Mouse (Mus musculus) forebrain, embryonic 15.5 days (tissue): ENCODE data around the gene Sema6c. TPM values are rescaled to one million over a fixed set of nuclear protein-coding genes. Genes with fewer than 3 reads are reported as not detected.
A peak's percentile ranks its signal among the peaks of the same experiment; 100 is the strongest.

Experiments
- ATAC-seq: fragments of 200-750 bp; cut with Nextera tagmentation; replicated peaks from 2 replicates; pipeline ENCODE4 v1.8.0; 2017; ENCODE audit warnings: mild to moderate bottlenecking, moderate TSS enrichment, moderate library complexity
- H3K27ac ChIP-seq: fragments of 300-500 bp; sonication (generic); replicated peaks from 2 replicates; pipeline ENCODE4 v1.5.1; 2015; ENCODE audit warnings: mild to moderate bottlenecking, inconsistent platforms
- H3K27me3 ChIP-seq: fragments of 300-500 bp; sonication (generic); 2 replicates; pipeline ENCODE4 v1.6.1; 2015; ENCODE audit warnings: inconsistent platforms
- H3K36me3 ChIP-seq: fragments of 300-500 bp; sonication (generic); 2 replicates; pipeline ENCODE4 v1.6.1; 2015; ENCODE audit warnings: mild to moderate bottlenecking, inconsistent platforms
- H3K4me1 ChIP-seq: fragments of 300-500 bp; sonication (generic); 2 replicates; pipeline ENCODE4 v1.6.1; 2015; ENCODE audit warnings: inconsistent platforms
- H3K4me2 ChIP-seq: fragments of 300-500 bp; sonication (generic); replicated peaks from 2 replicates; pipeline ENCODE4 v1.6.1; 2015; ENCODE audit warnings: mild to moderate bottlenecking, inconsistent platforms
- H3K4me3 ChIP-seq: fragments of 300-500 bp; sonication (generic); 2 replicates; pipeline ENCODE4 v1.5.1; 2015; ENCODE audit warnings: mild to moderate bottlenecking, inconsistent platforms
- H3K9ac ChIP-seq: fragments of 300-500 bp; sonication (generic); replicated peaks from 2 replicates; pipeline ENCODE4 v1.6.1; 2015; ENCODE audit warnings: mild to moderate bottlenecking, inconsistent platforms
- H3K9me3 ChIP-seq: fragments of 300-500 bp; sonication (generic); 2 replicates; pipeline ENCODE4 v1.6.1; 2016; ENCODE audit warnings: inconsistent platforms
- WGBS: fragments of 180-500 bp; shearing (Covaris S2); methylation state at CpG from one replicate; pipeline ENCODE4 v1.1.7; 2015; ENCODE audit warnings: mixed read lengths; 5-methylcytosine and 5-hydroxymethylcytosine counted together
- polyA plus RNA-seq: library from polyadenylated mRNA; unstranded; fragments of >200 nt; fragmentation: Nextera tagmentation; extraction: Ambion mirVana; gene quantifications from 2 replicates; pipeline ENCODE4 v1.2.1, GENCODE M21; 2015

Gene Sema6c
- polyA plus RNA-seq, 1 experiment from 2014 or later, result 34.1 TPM

- Histone ChIP-seq H3K9ac (peak overlapping the region; percentile 33; the same call in 1 of the 2 replicates), H3K27ac (no peak overlapping the region; the same call in 1 of the 2 replicates), H3K9me3 (no peaks in the 10 kb centered on the region), H3K4me2 (peak overlapping the region; percentile 35), H3K27me3 (peaks cover 43% of the 10 kb centered on the region), H3K36me3 (peaks cover 52% of the 10 kb centered on the region), H3K4me3 (peak overlapping the region; percentile 18; the same call in 1 of the 2 replicates), H3K4me1 (peaks cover 15% of the 10 kb centered on the region)
- 0 out of 2 replicates have a peak, but pooled peaks have one; percentile 20 for ATAC-seq
- WGBS, result 4% methylated on average over 58 of the region's 58 CpGs
These were observed 13.1 kb downstream of the Sema6c start for GRCm38 (mm10) chr3:95173256-95173949.

DNA sequence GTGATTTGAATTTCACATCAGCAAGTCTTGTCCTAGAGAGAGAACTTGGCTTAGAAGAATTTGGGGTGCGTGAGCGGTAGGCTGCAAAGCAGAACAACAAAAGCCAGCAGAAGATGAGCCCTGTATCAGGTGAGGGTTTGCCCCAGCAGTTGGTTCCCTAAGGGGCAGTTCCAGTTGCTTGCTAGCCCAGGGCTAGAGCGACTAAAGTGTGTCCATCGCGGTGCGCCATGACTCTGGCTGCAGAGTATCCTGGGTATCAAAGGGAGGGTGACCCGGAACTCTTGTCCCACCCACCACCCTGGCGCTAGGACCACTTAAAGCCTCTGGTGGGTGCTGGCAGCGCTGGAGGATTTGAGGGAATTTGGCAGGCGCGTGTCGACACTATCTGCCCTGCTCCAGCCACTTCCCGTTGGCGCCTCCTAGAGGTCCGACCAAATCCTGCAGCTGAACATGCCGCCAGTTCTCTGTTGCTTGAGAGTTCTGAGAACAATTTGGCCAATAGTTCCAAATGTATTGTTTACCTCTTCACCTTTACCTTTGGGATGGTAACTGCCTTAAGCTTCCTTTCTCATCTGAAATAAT lies 13.8 kb downstream of the Sema6c start:
- H3K9ac ChIP-seq, result peak overlapping the region; percentile 33; the same call in 1 of the 2 replicates
- H3K36me3 ChIP-seq, result peaks cover 45% of the 10 kb centered on the region
- peak; percentile 39; the same call in 1 of the 2 replicates for ATAC-seq

DNA sequence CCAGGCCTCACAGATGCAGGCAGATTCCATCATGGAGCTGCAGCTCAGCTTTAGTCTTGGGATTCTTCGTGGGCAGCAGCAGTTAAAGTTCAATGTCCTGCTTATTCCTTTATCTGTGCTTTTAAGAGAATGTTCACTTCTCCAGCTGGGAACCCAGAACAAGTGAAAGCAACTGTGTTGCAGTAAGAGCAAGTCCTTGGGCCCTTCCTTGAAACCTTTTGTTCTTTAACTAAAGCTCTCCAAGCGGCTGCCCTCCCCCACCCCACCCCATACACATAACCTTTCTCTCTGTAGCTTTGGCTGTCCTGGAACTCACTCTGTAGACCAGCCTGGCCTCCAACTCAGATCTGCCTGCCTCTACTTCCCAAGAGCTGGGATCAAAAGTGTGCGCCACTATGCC lies 16.2 kb downstream of the Sema6c start:
- Histone ChIP-seq H3K27me3 (peaks cover 18% of the 10 kb centered on the region), H3K27ac (no peak overlapping the region), H3K4me2 (no peak overlapping the region), H3K4me3 (no peak overlapping the region), H3K36me3 (peaks cover 22% of the 10 kb centered on the region), H3K4me1 (peaks cover 15% of the 10 kb centered on the region), H3K9ac (no peak overlapping the region), H3K9me3 (no peaks in the 10 kb centered on the region)
- no peak for ATAC-seq
- WGBS, result 53% methylated on average over 3 of the region's 3 CpGs

More for the DNA sequence above, 13.8 kb downstream of the Sema6c start:
- Histone ChIP-seq H3K4me3 (no peak overlapping the region), H3K4me1 (peaks cover 15% of the 10 kb centered on the region), H3K27me3 (peaks cover 40% of the 10 kb centered on the region), H3K4me2 (peak overlapping the region; percentile 35; the same call in 1 of the 2 replicates), H3K9me3 (no peaks in the 10 kb centered on the region), H3K27ac (no peak overlapping the region; the same call in 1 of the 2 replicates)
- WGBS, result 4% methylated on average over 16 of the region's 16 CpGs

- no peak for ATAC-seq
These were observed 17.3 kb downstream of the Sema6c start for GRCm38 (mm10) chr3:95177583-95177982.

GRCm38 (mm10) chr3:95178948-95179347 lies 18.7 kb downstream of the Sema6c start:
- H3K9me3 ChIP-seq, result no peaks in the 10 kb centered on the region
- H3K27ac ChIP-seq, result no peak overlapping the region
- WGBS, result 75% methylated on average over 5 of the region's 5 CpGs
- H3K36me3 ChIP-seq, result peaks cover 1% of the 10 kb centered on the region; the same call in 1 of the 2 replicates
- H3K4me3 ChIP-seq, result no peak overlapping the region
- no peak for ATAC-seq
- H3K27me3 ChIP-seq, result no peaks in the 10 kb centered on the region; the same call in 1 of the 2 replicates
- H3K9ac ChIP-seq, result no peak overlapping the region
- peaks cover 2% of the 10 kb centered on the region for H3K4me1 ChIP-seq
- H3K4me2 ChIP-seq, result no peak overlapping the region

More at GRCm38 (mm10) chr3:95177583-95177982, 17.3 kb downstream of the Sema6c start:
- Histone ChIP-seq H3K9ac (no peak overlapping the region), H3K4me3 (no peak overlapping the region), H3K9me3 (no peaks in the 10 kb centered on the region), H3K4me2 (no peak overlapping the region), H3K36me3 (peaks cover 11% of the 10 kb centered on the region), H3K27ac (no peak overlapping the region), H3K27me3 (peaks cover 7% of the 10 kb centered on the region), H3K4me1 (peaks cover 12% of the 10 kb centered on the region)
- WGBS, result 83% methylated on average over 6 of the region's 6 CpGs

- Histone ChIP-seq H3K27me3 (no peaks in the 10 kb centered on the region), H3K36me3 (peaks cover 3% of the 10 kb centered on the region; the same call in 1 of the 2 replicates), H3K4me2 (no peak overlapping the region), H3K9ac (no peak overlapping the region), H3K4me3 (no peak overlapping the region), H3K27ac (no peak overlapping the region), H3K4me1 (no peaks in the 10 kb centered on the region), H3K9me3 (no peaks in the 10 kb centered on the region)
- no peak for ATAC-seq
- WGBS, result 75% methylated on average over 3 of the region's 3 CpGs
These were observed 19.6 kb downstream of the Sema6c start for GRCm38 (mm10) chr3:95179890-95180289.

DNA sequence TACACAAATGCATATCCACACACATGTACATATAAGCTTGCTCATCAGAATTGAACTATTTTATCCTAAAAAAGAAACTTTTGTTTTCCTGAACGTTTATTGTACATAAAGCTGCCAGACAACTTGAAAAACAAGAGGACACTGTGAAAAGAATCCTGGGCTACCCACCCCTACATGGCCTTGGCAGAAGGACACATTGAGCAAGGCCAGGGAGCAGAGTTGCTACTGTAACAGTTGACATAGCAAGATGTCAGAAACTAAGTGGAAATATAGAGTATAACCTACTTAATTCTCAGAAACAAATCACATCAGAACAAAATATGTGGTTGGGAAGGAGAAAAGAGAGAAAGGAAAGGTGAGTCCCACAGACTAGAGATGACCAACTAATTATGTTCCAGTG lies 21.6 kb downstream of the Sema6c start:
- Histone ChIP-seq H3K27me3 (no peaks in the 10 kb centered on the region), H3K9ac (no peak overlapping the region), H3K4me3 (no peak overlapping the region), H3K4me2 (no peak overlapping the region), H3K4me1 (no peaks in the 10 kb centered on the region), H3K9me3 (no peaks in the 10 kb centered on the region), H3K36me3 (peaks cover 13% of the 10 kb centered on the region; the same call in 1 of the 2 replicates), H3K27ac (no peak overlapping the region)
- 58% methylated on average over 1 of the region's 1 CpGs for WGBS
- ATAC-seq, result no peak

GRCm38 (mm10) chr3:95184796-95185577 lies 24.7 kb downstream of the Sema6c start:
- whole genome bisulfite sequencing, result 91% methylated on average over 9 of the region's 9 CpGs
- H3K4me3 ChIP-seq, result no peak overlapping the region

GRCm38 (mm10) chr3:95186100-95186499 lies 25.8 kb downstream of the Sema6c start:
- Histone ChIP-seq H3K27me3 (no peaks in the 10 kb centered on the region), H3K4me3 (no peak overlapping the region), H3K27ac (no peak overlapping the region), H3K4me1 (no peaks in the 10 kb centered on the region), H3K36me3 (peaks cover 44% of the 10 kb centered on the region), H3K4me2 (no peak overlapping the region), H3K9me3 (no peaks in the 10 kb centered on the region), H3K9ac (no peak overlapping the region)
- 93% methylated on average over 2 of the region's 2 CpGs for WGBS
- no peak for ATAC-seq

More at GRCm38 (mm10) chr3:95184796-95185577, 24.7 kb downstream of the Sema6c start:
- Histone ChIP-seq H3K9ac (no peak overlapping the region), H3K4me1 (no peaks in the 10 kb centered on the region), H3K36me3 (peaks cover 39% of the 10 kb centered on the region), H3K4me2 (no peak overlapping the region), H3K9me3 (no peaks in the 10 kb centered on the region), H3K27ac (no peak overlapping the region), H3K27me3 (no peaks in the 10 kb centered on the region)
- no peak for ATAC-seq

DNA sequence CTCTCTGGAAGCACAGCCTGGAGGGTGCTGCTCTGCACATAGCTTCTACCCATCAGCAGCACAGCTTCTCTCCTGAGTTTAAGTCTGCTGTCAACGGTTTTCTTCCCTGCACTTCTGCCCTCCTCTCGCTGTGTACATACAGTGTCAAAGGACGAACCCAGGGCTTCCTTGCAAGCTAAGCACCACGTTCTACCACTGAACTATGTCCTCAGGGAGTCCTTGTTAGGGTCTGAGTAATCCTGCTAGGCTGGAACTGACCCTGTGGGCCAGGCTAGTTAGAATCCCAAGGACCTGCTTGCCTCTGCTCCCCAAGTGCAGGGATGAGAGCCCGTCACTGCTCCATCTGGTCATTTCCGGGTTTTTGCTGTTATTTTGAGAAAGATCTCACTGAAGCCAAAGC lies 26.6 kb downstream of the Sema6c start:
- Histone ChIP-seq H3K9ac (no peak overlapping the region), H3K4me2 (no peak overlapping the region), H3K36me3 (peaks cover 44% of the 10 kb centered on the region), H3K27me3 (no peaks in the 10 kb centered on the region), H3K4me3 (no peak overlapping the region), H3K27ac (no peak overlapping the region), H3K4me1 (no peaks in the 10 kb centered on the region), H3K9me3 (no peaks in the 10 kb centered on the region)
- no peak for ATAC-seq
- WGBS, result 90% methylated on average over 6 of the region's 6 CpGs

DNA sequence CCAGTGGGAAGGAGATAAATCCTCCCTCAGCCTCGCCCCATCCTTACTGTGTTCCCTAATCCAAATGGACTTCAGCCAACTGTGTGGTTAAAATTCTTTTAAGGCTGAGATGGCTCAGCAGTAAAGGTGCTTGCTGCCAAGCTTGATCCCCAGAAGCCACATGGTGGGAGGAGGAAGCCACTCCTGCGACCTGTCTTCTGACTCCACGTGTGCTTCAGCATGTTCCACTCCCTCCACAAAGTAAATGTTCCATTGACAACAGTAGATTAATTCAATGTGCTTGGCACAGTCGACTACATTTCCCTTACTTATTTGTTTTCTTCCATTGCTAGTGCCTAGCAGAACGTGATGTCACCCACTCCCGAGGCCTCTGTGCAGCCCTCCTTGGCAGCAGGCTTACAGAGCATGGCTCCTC lies 34.5 kb downstream of the Sema6c start:
- ATAC-seq, result no peak
- no peak overlapping the region for H3K27ac ChIP-seq
- H3K9me3 ChIP-seq, result no peaks in the 10 kb centered on the region
- H3K4me1 ChIP-seq, result no peaks in the 10 kb centered on the region
- H3K4me2 ChIP-seq, result no peak overlapping the region
- no peaks in the 10 kb centered on the region for H3K27me3 ChIP-seq
- no peak overlapping the region for H3K4me3 ChIP-seq
- H3K36me3 ChIP-seq, result peaks cover 46% of the 10 kb centered on the region
- no peak overlapping the region for H3K9ac ChIP-seq
- WGBS, result 69% methylated on average over 6 of the region's 6 CpGs

DNA sequence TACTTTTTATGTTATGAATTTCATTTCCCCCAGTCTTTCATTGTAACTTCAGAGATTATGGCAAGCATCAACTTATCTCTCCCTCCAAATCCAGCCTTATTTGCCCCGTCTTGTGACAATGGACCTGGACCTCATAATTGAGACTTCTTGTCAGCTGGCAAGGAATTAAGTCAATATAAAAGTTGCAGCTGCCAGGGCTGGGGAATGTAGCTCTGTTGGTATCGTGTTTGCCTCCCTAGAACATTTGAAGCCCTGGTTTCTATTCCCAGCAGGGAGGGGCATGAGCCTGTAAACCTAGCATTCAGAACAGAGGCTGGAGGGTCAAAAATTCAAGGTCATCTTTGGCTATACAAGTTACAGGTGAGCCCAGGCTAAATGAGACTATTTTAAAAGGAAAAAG lies 35.5 kb downstream of the Sema6c start:
- no peak for ATAC-seq
- H3K4me3 ChIP-seq, result no peak overlapping the region
- peaks cover 43% of the 10 kb centered on the region for H3K36me3 ChIP-seq
- WGBS, result 86% methylated on average over 2 of the region's 2 CpGs
- no peak overlapping the region for H3K27ac ChIP-seq
- H3K4me2 ChIP-seq, result no peak overlapping the region
- H3K9me3 ChIP-seq, result no peaks in the 10 kb centered on the region
- no peak overlapping the region for H3K9ac ChIP-seq
- H3K4me1 ChIP-seq, result no peaks in the 10 kb centered on the region
- H3K27me3 ChIP-seq, result no peaks in the 10 kb centered on the region
